Mouse (Mus musculus): ENCODE data around the gene Pnn.

DNA sequence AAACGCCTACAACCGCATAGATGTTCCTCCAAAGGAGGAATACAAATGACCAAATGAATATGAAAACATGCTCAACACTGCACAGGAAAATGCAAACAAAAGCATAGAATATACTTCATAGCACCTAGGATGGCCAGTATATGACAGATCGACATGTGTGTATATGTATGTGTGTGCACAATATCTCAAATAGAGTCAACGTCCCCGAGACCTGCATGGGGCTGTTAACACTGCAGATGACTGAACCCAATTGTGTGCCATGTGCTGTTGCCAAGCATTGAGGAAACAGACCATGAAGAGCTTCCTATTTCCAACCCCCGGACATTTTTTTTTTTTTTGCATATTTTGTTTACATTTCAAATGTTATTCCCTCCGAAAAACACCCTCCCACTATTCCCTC lies 25.8 kb upstream of the Pnn start:
- TF ChIP-seq CTCF (IDR thresholded peaks at IDR 0.05; ENCODE audit: low read depth) (no peak), EP300 (IDR thresholded peaks at IDR 0.05; ENCODE audit: low read depth) (no peak)
